Mouse (Mus musculus): ENCODE measurements around the gene Gm38431.

Gm38431 gene

DNA sequence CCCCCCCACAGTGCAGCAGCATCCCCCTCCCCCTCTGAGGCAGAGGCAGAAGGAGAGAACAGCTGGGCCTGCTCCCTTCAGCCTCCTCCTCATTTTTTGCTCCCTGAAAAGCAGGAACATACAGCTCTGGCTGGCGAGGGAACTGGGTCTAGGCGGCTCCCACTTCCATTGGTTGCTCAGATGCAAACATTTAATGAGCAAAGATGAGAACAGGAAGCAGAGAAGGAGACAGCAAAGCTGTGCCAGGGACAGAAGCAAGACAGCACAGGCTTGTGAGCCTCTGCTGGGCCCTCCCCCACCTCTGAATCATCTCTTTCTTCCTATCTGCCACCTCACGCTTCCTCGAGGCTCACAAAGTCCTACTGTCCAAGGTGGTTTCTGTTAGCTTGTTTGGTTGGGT is 50.5 kb downstream of the Gm38431 start:
- no peak for DNase-seq (ENCODE audit: low read depth, low spot score)

DNA sequence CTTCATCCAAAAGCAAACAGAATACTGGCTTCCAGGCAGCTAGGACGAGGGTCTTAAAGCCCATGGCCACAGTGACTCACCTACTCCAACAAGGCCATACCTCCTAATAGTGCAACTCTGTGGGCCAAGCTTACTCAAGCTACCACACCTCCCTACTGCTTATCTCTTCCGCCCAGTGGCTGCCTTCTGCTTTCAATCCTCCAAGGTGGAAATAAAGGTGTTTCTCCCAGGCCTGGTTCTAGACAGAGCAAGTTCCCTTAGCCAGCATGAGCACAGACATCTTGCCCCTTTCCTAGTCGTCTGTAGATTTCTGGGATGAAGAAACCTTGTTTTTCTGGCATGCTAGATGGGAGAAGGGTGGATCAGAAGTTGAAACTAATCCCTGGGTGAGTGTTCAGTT is 52.0 kb downstream of the Gm38431 start:
- DNase-seq (ENCODE audit: low read depth, low spot score), result no peak

DNA sequence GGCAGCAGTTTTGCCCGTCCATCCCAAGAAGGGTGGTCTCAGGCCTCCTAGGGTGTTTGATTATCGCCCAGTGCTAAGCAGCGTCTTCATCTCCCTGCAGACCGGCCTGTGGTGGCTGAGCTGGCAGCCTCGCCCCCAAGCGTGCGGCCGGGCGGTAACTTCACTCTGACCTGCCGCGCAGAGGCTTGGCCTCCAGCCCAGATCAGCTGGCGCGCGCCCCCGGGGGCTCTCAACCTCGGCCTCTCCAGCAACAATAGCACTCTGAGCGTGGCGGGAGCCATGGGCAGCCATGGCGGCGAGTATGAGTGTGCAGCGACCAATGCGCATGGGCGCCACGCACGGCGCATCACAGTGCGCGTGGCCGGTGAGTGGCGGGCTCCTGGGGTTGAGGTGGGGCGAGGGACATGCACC is 54.3 kb downstream of the Gm38431 start:
- DNase-seq (ENCODE audit: low read depth, low spot score), result no peak

DNA sequence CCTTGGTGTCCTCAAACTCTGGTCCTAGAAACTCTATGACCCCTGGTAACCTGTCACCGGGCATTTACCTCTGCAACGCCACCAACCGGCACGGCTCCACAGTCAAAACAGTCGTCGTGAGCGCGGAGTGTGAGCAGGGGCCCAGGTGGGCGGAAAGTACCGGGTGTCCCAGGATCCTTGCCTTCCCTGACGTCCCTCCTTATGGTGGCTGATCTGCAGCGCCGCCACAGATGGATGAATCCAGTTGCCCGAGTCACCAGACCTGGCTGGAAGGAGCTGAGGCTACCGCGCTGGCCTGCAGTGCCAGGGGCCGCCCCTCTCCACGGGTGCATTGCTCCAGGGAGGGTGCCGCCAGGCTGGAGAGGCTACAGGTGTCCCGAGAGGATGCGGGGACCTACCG is 55.1 kb downstream of the Gm38431 start:
- no peak for DNase-seq (ENCODE audit: low read depth, low spot score)

DNA sequence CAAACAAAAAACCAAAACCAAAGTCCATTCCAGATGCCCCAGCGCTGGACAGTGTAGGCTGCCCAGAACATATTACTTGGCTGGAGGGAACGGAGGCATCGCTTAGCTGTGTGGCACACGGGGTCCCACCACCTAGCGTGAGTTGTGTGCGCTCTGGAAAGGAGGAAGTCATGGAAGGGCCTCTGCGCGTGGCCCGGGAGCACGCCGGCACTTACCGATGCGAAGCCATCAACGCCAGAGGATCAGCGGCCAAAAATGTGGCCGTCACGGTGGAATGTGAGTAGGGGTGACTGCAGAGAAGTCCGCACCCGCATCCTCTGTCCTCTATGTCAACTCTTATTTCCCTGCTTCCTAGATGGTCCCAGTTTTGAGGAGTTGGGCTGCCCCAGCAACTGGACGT is 55.6 kb downstream of the Gm38431 start:
- no peak for DNase-seq (ENCODE audit: low read depth, low spot score)

DNA sequence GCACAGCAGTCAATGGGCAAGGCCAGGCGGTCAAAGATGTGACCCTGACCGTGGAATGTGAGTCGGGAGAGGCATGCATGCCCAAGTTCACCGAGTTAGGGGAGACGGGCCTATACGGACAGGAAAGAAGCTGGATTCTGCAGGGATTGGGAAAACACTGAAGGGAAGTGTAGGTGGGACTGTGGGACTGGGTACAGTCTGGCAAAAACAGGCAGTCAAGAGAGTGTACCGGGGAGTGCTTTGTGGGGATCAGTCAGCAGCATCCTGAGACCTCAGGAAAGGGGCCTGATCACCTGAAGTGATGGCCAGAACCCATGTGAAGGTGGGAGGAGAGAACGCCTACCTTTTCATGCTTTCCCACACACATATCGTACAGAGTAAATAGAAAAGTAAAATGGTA is 56.2 kb downstream of the Gm38431 start:
- no peak for DNase-seq (ENCODE audit: low read depth, low spot score)

DNA sequence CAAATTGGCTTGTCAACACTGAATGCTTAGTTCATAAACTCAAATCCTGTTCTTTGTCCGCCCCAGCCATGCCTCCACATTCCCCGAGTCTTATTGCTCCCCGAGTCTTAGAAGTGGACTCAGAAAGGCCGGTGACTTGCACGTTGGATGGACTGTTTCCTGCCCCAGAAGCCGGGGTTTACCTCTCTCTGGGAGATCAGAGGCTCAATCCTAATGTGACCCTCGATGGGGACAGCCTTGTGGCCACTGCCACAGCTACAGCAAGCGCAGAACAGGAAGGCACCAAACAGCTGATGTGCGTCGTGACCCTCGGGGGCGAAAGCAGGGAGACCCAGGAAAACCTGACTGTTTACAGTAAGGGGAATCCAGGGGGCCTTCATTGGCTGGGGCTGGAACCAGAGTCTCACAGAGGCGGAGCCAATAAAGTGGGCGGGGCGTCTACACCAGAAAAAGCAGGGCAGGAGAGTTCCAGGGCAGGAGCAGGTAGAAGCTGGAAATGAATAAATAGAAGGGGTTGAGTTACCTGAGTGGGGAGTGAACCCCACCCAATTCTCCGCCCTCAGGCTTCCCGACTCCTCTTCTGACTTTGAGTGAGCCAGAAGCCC is 57.2 kb downstream of the Gm38431 start:
- no peak for DNase-seq (ENCODE audit: low read depth, low spot score)

DNA sequence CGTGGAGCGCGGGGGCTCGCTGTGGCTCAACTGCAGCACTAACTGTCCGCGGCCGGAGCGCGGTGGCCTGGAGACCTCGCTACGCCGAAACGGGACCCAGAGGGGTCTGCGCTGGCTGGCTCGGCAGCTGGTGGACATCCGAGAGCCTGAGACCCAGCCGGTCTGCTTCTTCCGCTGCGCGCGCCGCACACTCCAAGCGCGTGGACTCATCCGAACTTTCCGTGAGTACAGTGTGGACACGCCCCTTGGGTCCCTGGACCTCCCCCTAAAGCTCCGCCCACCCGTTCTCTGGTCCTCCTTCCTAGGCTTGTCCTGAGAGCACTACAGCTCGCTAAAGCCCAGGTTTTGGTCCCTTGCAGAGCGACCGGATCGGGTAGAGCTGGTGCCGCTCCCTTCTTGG is 58.7 kb downstream of the Gm38431 start:
- DNase-seq (ENCODE audit: low read depth, low spot score), result no peak

DNA sequence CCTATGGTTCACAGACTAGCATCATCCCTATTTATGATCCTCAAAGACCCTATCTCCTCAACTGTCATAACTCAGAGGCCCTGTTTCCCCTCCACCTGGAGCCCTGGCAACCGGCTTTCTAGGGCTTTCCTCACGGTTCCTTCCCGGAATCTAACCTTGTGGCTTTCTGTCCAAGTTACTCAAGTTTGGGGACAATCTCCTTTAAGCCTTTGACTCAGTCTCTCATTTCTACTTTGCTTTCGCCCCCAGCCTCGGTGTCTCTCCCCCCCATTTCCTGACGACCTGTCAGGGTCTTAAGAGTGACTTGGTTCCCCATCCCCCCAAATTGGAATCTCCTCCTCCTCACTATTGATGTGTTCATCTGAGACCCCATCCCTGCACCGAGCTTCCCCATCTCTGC is 59.3 kb downstream of the Gm38431 start:
- DNase-seq (ENCODE audit: low read depth, low spot score), result no peak

DNA sequence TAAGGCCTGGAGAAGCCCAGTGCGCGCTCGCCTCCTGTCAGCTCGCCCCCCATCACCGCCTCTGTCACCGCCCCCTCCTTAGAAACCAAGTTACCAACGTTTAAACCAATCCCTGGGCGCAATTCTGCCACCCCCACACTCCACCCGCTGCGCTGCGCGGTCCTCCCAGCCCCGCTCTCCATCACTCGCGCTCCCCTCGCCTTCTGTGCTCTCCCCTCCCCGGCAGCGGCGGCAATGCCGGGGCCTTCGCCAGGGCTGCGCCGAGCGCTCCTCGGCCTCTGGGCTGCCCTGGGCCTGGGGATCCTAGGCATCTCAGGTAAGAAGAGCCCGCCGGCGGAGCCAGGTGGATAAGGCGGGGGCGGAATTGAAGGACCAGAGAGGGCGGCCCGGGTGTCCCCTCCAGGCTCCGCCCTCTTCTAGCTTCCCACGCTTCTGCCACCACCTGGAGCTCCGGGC is 59.9 kb downstream of the Gm38431 start, which contains the start of gene Icam5:
Icam5 (plus strand) TSS at position 178 of the 456 bp plus-strand sequence.
- no peak for DNase-seq (ENCODE audit: low read depth, low spot score)

DNA sequence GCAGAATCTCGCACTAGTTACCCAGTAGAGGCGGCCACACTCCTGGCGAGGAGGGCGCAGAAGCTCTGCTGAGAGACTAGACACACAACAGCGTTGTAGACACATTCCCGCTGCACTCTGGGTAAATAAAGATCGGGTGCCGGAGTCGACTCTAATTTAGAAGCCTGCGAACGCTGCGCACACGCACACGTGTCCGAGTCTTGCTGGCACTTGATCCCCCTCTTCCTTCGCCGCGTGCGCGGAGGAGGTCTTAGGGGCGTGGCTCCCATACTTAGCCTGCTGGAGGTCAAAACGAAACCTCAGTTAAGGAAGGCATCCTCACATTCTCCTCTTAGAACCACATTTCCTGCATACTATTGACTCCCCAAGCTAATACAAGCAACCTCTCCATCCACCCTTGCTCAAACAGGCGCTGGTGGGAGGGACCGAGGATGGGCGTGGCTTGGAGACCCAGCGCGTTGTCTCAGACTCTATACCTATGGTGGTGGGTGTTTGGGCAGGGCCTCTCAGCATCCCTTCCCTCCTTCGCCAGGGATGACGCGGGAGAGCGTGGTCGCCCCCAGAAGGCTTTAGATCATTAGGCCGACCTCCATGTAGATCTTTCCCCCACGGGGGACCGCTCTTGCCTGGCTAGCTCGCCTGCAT is 60.4 kb downstream of the Gm38431 start:
- DNase-seq (ENCODE audit: low read depth, low spot score), result no peak

DNA sequence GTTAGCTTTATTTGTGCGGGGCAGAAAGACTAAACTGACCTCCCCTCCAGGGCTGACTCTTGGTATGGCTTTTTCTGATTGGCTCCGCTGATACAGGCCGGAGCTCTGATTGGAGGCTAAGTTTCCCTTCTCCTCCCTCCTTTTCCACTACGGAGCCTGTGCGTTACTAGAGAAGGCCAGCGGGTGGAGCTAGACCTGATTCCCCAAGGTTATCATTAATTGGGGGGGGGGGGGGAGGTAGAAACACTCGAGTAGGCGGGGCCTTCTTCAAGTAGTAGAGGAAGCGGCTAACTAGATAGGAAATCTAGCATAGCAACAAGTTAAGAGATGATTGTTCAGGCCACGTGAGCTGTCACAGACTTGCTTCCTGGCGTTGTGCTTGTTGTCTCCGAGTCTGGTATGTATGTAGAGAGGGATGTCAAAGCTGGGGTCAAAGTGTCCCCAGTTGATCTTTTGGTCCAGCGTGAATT is 61.0 kb downstream of the Gm38431 start:
- DNase-seq (ENCODE audit: low read depth, low spot score), result no peak

DNA sequence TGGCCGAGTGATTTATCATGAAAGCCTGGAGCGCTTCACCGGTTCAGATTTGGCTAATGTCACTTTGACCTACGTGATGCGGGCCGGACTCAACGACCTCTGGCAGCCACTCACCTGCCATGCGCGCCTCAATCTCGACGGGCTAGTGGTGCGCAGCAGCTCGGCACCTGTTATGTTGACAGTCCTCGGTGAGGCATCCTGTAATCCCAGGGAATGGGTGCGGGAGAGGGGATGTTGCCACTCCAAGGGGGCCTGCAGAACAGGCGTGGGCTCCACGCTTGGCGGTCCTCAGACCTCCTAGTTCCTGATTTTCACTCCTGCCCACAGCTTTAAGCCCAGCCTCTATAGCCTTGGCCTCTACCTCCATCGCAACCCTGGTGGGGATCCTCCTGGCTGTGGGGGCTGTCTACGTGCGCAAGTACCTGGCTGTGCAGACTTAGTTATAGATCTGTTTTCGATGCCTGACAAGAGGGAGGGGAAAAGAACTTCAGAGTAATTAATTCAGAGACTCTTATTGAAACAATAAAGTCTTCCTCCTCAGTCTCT is 61.7 kb downstream of the Gm38431 start:
- no peak for DNase-seq (ENCODE audit: low read depth, low spot score)

DNA sequence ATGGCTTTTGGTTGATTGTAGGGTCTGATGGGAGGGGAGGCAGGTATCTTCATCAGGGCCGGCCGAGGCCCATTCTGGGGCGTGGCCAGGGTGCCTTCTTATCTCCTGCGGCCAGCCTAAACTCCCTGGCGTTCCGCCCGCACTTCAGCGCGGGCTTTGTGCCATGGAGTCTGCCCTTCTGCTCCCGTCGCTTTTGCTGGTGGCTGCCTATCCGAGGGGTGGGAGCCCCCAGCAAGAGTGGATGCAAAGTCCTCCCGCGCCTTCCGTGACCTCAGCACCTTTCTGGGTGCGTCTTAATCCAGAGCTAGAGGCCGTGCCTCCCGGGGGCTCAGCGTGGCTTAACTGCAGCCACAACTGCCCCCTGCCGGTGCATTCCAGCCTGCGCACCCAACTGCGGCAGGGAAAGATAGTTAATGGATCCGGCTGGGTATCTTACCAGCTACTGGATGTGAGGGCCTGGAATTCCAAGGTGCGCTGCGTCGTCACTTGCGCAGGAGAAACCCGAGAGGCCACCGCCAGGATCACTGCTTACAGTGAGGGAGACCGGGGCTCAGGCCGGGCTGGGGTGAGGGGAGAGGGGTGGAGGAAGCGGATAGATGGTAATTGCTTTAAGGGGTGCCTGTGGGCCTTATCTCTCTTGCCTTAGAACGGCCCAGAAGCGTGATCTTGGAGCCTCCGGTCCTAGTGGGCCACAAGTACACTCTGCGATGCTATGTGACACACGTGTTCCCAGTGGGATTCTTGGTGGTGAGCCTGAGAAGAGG is 62.3 kb downstream of the Gm38431 start, which contains the start of gene Icam4:
Icam4 (plus strand) TSS at position 83 of the 764 bp plus-strand sequence.
- no peak for DNase-seq (ENCODE audit: low read depth, low spot score)

DNA sequence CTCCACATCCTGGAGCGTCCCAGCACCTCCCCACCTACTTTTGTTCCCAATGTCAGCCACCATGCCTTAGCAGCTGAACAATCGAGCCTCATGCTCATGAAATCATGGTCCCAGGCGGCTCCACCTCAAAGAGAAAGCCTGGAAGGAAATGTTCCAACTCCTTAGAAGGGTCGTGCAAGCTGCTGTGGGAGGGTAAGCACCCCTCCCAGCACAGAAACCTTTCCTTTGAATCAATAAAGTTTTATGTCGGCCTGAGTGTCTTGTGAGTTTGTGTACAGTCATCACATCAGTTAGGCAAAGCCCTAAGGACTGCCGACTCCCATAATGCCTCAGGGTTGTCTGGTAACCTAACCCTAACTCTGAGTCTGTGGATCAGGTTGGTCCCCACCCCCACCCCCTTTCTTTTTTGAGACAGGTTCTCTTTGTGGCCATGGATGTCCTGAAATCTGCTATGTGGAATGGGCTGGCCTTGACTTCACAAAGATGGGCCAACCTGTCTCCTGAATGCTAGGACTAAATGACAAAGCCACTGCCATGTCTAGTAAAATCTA is 63.2 kb downstream of the Gm38431 start:
- DNase-seq (ENCODE audit: low read depth, low spot score), result no peak

DNA sequence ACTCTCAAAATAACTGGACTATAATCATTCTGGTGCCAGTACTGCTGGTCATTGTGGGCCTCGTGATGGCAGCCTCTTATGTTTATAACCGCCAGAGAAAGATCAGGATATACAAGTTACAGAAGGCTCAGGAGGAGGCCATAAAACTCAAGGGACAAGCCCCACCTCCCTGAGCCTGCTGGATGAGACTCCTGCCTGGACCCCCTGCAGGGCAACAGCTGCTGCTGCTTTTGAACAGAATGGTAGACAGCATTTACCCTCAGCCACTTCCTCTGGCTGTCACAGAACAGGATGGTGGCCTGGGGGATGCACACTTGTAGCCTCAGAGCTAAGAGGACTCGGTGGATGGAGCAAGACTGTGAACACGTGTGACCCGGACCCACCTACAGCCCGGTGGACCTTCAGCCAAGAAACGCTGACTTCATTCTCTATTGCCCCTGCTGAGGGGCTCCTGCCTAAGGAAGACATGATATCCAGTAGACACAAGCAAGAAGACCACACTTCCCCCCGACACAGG is 64.0 kb downstream of the Gm38431 start:
- no peak for DNase-seq (ENCODE audit: low read depth, low spot score)

DNA sequence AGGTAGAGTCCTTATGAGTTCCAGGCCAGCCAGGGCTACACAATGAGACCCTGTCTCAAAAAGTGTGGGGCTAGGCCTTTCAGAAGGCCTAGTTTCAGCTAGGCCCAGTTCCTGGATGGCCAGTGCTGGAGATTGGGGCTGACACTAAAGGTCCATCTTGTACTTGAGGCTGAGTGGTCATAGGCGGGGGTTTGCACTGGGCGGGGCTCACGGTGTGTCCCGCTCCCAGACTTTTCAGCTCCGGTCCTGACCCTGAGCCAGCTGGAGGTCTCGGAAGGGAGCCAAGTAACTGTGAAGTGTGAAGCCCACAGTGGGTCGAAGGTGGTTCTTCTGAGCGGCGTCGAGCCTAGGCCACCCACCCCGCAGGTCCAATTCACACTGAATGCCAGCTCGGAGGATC is 64.9 kb downstream of the Gm38431 start:
- no peak for DNase-seq (ENCODE audit: low read depth, low spot score)

DNA sequence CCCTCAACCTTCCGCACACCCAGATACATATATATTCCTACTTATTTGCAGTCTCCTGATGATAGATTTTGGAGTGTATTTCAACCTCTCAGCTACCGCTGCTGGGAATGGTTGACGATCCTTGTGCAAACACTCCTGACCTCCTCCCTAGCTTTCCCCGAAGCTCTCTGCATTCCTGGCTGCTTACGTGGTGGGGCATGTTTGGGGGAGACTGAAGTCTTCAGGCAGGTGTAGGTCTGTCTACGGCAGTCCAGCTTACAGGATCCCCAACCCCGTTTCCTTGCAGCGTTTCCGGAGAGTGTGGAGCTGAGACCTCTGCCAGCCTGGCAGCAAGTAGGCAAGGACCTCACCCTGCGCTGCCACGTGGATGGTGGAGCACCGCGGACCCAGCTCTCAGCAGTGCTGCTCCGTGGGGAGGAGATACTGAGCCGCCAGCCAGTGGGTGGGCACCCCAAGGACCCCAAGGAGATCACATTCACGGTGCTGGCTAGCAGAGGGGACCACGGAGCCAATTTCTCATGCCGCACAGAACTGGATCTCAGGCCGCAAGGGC is 66.5 kb downstream of the Gm38431 start:
- no peak for DNase-seq (ENCODE audit: low read depth, low spot score)

DNA sequence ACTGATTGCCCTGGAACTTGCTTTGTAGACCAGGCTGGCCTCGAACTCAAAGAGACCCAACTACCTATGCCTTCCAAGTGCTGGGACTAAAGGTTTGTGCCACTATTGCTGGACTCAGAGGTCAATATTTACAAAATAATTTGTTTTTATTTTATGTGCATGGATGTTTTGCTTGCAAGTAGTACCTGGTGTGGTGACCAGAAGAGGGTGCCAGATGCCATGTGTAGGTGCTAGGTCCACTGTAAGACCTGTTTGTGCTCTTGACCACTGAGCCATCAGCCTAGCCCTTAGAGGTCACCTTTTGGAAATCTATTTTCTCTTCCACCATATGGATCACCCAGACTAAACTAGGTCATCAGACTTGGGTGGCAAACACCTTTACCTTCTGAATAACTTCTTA is 69.1 kb downstream of the Gm38431 start:
- no peak for DNase-seq (ENCODE audit: low read depth, low spot score)

DNA sequence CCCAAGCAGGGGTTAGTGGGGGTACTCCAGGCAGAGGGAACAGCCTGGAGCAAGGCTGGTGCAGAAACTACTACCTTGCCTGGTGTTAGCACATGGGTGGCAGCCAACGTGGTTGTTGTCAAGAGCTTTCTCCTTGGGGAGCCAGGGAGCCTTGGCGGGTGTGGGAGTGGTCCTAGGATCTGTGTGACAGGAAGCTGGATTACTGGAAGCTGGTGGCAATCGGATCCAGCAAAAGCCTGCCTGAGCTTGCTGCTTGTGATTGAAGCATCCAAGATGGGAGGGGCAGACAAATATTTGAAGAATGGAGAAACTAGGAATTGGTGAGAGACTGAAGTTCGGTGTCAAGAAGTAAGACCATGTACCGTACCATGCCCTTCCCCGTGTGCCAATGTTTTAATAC is 69.5 kb downstream of the Gm38431 start:
- no peak for DNase-seq (ENCODE audit: low read depth, low spot score)

DNA sequence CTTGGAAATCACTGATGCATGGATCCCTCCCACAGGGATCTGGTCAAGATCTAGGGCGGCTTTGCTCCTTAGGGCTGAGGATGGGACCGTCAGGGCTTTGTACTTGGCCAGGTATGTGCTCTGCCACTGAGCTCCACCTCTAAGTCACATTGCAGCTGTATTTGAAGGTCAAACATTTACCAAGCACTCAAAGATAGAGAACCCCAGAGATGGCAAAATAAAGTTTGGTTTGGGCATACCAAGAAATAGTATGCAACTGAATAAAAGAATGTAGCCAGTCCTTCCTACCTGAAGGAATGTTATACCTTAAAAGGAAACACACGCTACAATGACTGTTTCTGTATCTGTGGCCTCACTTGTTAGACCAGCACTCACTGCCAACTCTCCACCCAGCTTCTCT is 70.4 kb downstream of the Gm38431 start:
- DNase-seq (ENCODE audit: low read depth, low spot score), result no peak

DNA sequence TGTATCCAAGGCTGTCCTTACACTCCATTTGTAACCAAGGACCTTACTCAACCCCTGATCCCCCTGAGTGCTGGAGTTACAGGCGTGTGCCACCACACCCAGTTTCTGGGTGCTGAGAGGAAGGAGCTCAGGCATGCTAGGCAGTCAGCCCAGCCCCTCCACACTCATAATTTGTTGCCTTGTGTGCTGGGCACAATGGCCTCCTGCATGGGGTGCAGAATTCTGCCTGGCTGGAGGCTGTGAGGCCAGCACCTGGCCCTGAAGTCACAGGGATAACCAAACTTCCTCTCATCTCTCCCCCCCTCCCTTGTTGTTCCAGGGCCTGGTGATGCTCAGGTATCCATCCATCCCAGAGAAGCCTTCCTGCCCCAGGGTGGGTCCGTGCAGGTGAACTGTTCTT is 73.2 kb downstream of the Gm38431 start:
- no peak for DNase-seq (ENCODE audit: low read depth, low spot score)
